Mouse (Mus musculus) right cerebral cortex, adult 18-20 months (tissue): ENCODE results near the gene Cacng7.
"Not testable (repeated sequence)": the region's sequence is repeated elsewhere in the genome, so short reads cannot be mapped to it uniquely, and the experiment has no call there.

ENCODE experiments used
- DNase-seq: peaks from one replicate; pipeline ENCODE4 v3.0.0; 2022; ENCODE audit warnings: mixed read lengths

The Cacng7 gene

GRCm38 (mm10) chr7:3332619-3333521 is at the start of gene Cacng7:
TSS of gene Cacng7 (plus strand) at chr7:3332955.
- peak; percentile 75 for DNase-seq

- DNase-seq = no peak
Observed at GRCm38 (mm10) chr7:3283081-3283875, 49.5 kb upstream of the Cacng7 start.

GRCm38 (mm10) chr7:3284604-3285003 is 48.2 kb upstream of the Cacng7 start:
- DNase-seq = no peak

- DNase-seq = no peak
Observed at GRCm38 (mm10) chr7:3286036-3286435, 46.7 kb upstream of the Cacng7 start.

- DNase-seq = no peak
Observed at GRCm38 (mm10) chr7:3287186-3287585, 45.6 kb upstream of the Cacng7 start.

GRCm38 (mm10) chr7:3288976-3289970 is 43.5 kb upstream of the Cacng7 start, which contains the start of the genes Myadm and Prkcg:
TSS of gene Myadm (plus strand) at chr7:3289080.
TSS of gene Prkcg (plus strand) at chr7:3289179.
- peak; percentile 84 for DNase-seq

GRCm38 (mm10) chr7:3290257-3291033 is 42.3 kb upstream of the Cacng7 start:
- peak; percentile 90 for DNase-seq

GRCm38 (mm10) chr7:3291197-3291596 is 41.6 kb upstream of the Cacng7 start:
- no peak for DNase-seq

GRCm38 (mm10) chr7:3291764-3292163 is 41.0 kb upstream of the Cacng7 start:
- no peak for DNase-seq

GRCm38 (mm10) chr7:3292271-3292670 is 40.5 kb upstream of the Cacng7 start:
- DNase-seq = not testable (repeated sequence)

- DNase-seq = peak; percentile 30
Observed at GRCm38 (mm10) chr7:3292791-3293190, 40.0 kb upstream of the Cacng7 start.

- DNase-seq = no peak
Observed at GRCm38 (mm10) chr7:3294794-3295193, 38.0 kb upstream of the Cacng7 start.

- no peak for DNase-seq
Observed at GRCm38 (mm10) chr7:3295321-3296110, 37.2 kb upstream of the Cacng7 start.

GRCm38 (mm10) chr7:3296711-3297110 is 36.0 kb upstream of the Cacng7 start:
- DNase-seq = no peak

GRCm38 (mm10) chr7:3299941-3300617 is 32.7 kb upstream of the Cacng7 start:
- DNase-seq = peak; percentile 38

GRCm38 (mm10) chr7:3300891-3301627 is 31.7 kb upstream of the Cacng7 start:
- DNase-seq = no peak

GRCm38 (mm10) chr7:3301628-3302555 is 30.9 kb upstream of the Cacng7 start:
- DNase-seq = peak; percentile 65
